Mouse (Mus musculus): ENCODE data around the gene Telo2. TPM values are rescaled to one million over a fixed set of nuclear protein-coding genes. Genes with fewer than 3 reads are reported as not detected.

Gene Telo2
- total and polyA plus RNA-seq, 3 experiments = 25.5 to 34.9 (median 28.4) TPM

GRCm38 (mm10) chr17:25076906-25077305 is 38.9 kb downstream of the Telo2 start:
- no peak overlapping the region for H3K4me3 ChIP-seq (replicated peaks in 1 of 3; ENCODE audit: low read depth in 2 of 3, low read length in 2 of 3, poor library complexity in 1 of 3)
- dilution Hi-C loops (cut with MboI; ENCODE audit: extremely low pct_ligation_motif_present, extremely low pct_unique_long_range_greater_than_20kb, low sequenced_read_pairs) (no loop called here), in situ Hi-C loops (cut with MboI; ENCODE audit: low pct_ligation_motif_present, low pct_unique_long_range_greater_than_20kb, low sequenced_read_pairs) (no loop called here)
- H3K79me2 ChIP-seq (replicated peaks; ENCODE audit: control insufficient read depth, extremely low read depth, insufficient read depth, poor library complexity, severe bottlenecking) = no peaks in the 10 kb centered on the region
- no peak overlapping the region for H3K27ac ChIP-seq (ENCODE audit: insufficient read depth, low read depth)
- 0 out of 4 replicates have a peak, but pooled peaks cover 0 to 4% of the 10 kb centered on the region in 2 experiments for H3K4me1 ChIP-seq (ENCODE audit: control insufficient read depth in 1 of 2, insufficient read depth in 2 of 2)
- H3K4me2 ChIP-seq (ENCODE audit: insufficient read depth, low read depth, poor library complexity, severe bottlenecking) = no peak overlapping the region
- H3K9ac ChIP-seq (ENCODE audit: insufficient read depth, low read depth) = no peak overlapping the region
- DNase-seq (ENCODE audit: extremely low read depth) = no peak
- H3K27me3 ChIP-seq (replicated peaks) = no peaks in the 10 kb centered on the region
- peaks cover 15 to 89% of the 10 kb centered on the region in 2 experiments for H3K36me3 ChIP-seq (replicated peaks in 1 of 2; ENCODE audit: control insufficient read depth in 1 of 2, insufficient read depth in 1 of 2, low read length in 1 of 2)
- no peaks in the 10 kb centered on the region for H3K9me3 ChIP-seq (replicated peaks; ENCODE audit: low read length)
- TF ChIP-seq MXI1 (IDR thresholded peaks at IDR 0.05; ENCODE audit: low read depth, low read length) = no peak
- TF ChIP-seq MAX (IDR thresholded peaks at IDR 0.05; ENCODE audit: low read length) = no peak
- no peak for TF ChIP-seq TBP (conservative IDR thresholded peaks at IDR 0.05; ENCODE audit: low read depth, low read length)
- no peak for TF ChIP-seq MYC (IDR thresholded peaks at IDR 0.05; ENCODE audit: low read depth, low read length)
- TF ChIP-seq MEF2A (IDR thresholded peaks at IDR 0.05; ENCODE audit: borderline replicate concordance, low read depth, low read length) = no peak
- no peak for TF ChIP-seq GABPA (IDR thresholded peaks at IDR 0.05; ENCODE audit: insufficient replicate concordance, low read depth, low read length)
- no peak for TF ChIP-seq PAX5 (IDR thresholded peaks at IDR 0.05; ENCODE audit: low read length)

- H3K36me3 ChIP-seq (replicated peaks in 1 of 2; ENCODE audit: control insufficient read depth in 1 of 2, insufficient read depth in 1 of 2, low read length in 1 of 2) = peaks cover 27 to 92% of the 10 kb centered on the region in 2 experiments
- no peaks in the 10 kb centered on the region for H3K79me2 ChIP-seq (replicated peaks; ENCODE audit: control insufficient read depth, extremely low read depth, insufficient read depth, poor library complexity, severe bottlenecking)
- dilution Hi-C loops (cut with MboI; ENCODE audit: extremely low pct_ligation_motif_present, extremely low pct_unique_long_range_greater_than_20kb, low sequenced_read_pairs) (no loop called here), in situ Hi-C loops (cut with MboI; ENCODE audit: low pct_ligation_motif_present, low pct_unique_long_range_greater_than_20kb, low sequenced_read_pairs) (no loop called here)
- H3K27me3 ChIP-seq (replicated peaks) = no peaks in the 10 kb centered on the region
- H3K9ac ChIP-seq (ENCODE audit: insufficient read depth, low read depth) = no peak overlapping the region
- H3K4me3 ChIP-seq (replicated peaks in 1 of 3; ENCODE audit: low read depth in 2 of 3, low read length in 2 of 3, poor library complexity in 1 of 3) = no peak overlapping the region
- H3K4me2 ChIP-seq (ENCODE audit: insufficient read depth, low read depth, poor library complexity, severe bottlenecking) = no peak overlapping the region
- H3K4me1 ChIP-seq (ENCODE audit: control insufficient read depth in 1 of 2, insufficient read depth in 2 of 2) = peaks cover 0 to 21% of the 10 kb centered on the region in 2 experiments; a peak in 3 of 4 replicates
- no peaks in the 10 kb centered on the region for H3K9me3 ChIP-seq (replicated peaks; ENCODE audit: low read length)
- H3K27ac ChIP-seq (ENCODE audit: insufficient read depth, low read depth) = no peak overlapping the region
- no peak for TF ChIP-seq NELFE (IDR thresholded peaks at IDR 0.05; ENCODE audit: low read depth, low read length)
- TF ChIP-seq ETS1 (conservative IDR thresholded peaks at IDR 0.05; ENCODE audit: low read depth, low read length) = no peak
- no peak for TF ChIP-seq ZKSCAN1 (IDR thresholded peaks at IDR 0.05; ENCODE audit: borderline replicate concordance, low read depth, low read length)
- TF ChIP-seq MEF2A (IDR thresholded peaks at IDR 0.05; ENCODE audit: borderline replicate concordance, low read depth, low read length) = no peak
- no peak for TF ChIP-seq ZNF384 (IDR thresholded peaks at IDR 0.05; ENCODE audit: low read depth, low read length)
- TF ChIP-seq HCFC1 (IDR thresholded peaks at IDR 0.05; ENCODE audit: low read depth, low read length) = no peak
- no peak for DNase-seq (ENCODE audit: extremely low read depth)
These were observed 47.1 kb downstream of the Telo2 start for GRCm38 (mm10) chr17:25068690-25069089.

- in situ Hi-C loops (cut with MboI; ENCODE audit: low pct_ligation_motif_present, low pct_unique_long_range_greater_than_20kb, low sequenced_read_pairs) (no loop called here), dilution Hi-C loops (cut with MboI; ENCODE audit: extremely low pct_ligation_motif_present, extremely low pct_unique_long_range_greater_than_20kb, low sequenced_read_pairs) (no loop called here)
- H3K27me3 ChIP-seq (replicated peaks) = no peaks in the 10 kb centered on the region
- peaks cover 5 to 28% of the 10 kb centered on the region in 2 experiments; a peak in 3 of 4 replicates for H3K4me1 ChIP-seq (ENCODE audit: control insufficient read depth in 1 of 2, insufficient read depth in 2 of 2)
- TF ChIP-seq IRF4 (IDR thresholded peaks at IDR 0.05; ENCODE audit: low read depth, low read length) (no peak), SIN3A (IDR thresholded peaks at IDR 0.05; ENCODE audit: low read length) (no peak), MAFK (IDR thresholded peaks at IDR 0.05; ENCODE audit: insufficient replicate concordance, low read length) (no peak), CHD2 (IDR thresholded peaks at IDR 0.05; ENCODE audit: low read length) (no peak), ETS1 (conservative IDR thresholded peaks at IDR 0.05; ENCODE audit: low read depth, low read length) (no peak), ZC3H11A (IDR thresholded peaks at IDR 0.05; ENCODE audit: low read depth, low read length) (no peak), ELF1 (IDR thresholded peaks at IDR 0.05; ENCODE audit: low read depth, low read length) (no peak), JUND (conservative IDR thresholded peaks at IDR 0.05; ENCODE audit: low read depth, low read length) (no peak), GABPA (IDR thresholded peaks at IDR 0.05; ENCODE audit: insufficient replicate concordance, low read depth, low read length) (no peak), MAZ (IDR thresholded peaks at IDR 0.05; ENCODE audit: low read depth, low read length) (no peak), ZMIZ1 (IDR thresholded peaks at IDR 0.05; ENCODE audit: low read depth, low read length) (no peak), MXI1 (IDR thresholded peaks at IDR 0.05; ENCODE audit: low read depth, low read length) (no peak)
- H3K79me2 ChIP-seq (replicated peaks; ENCODE audit: control insufficient read depth, extremely low read depth, insufficient read depth, poor library complexity, severe bottlenecking) = no peaks in the 10 kb centered on the region
- no peak overlapping the region for H3K27ac ChIP-seq (ENCODE audit: insufficient read depth, low read depth)
- peaks cover 26 to 94% of the 10 kb centered on the region in 2 experiments for H3K36me3 ChIP-seq (replicated peaks in 1 of 2; ENCODE audit: control insufficient read depth in 1 of 2, insufficient read depth in 1 of 2, low read length in 1 of 2)
- DNase-seq (ENCODE audit: extremely low read depth) = no peak
- no peak overlapping the region for H3K4me3 ChIP-seq (replicated peaks in 1 of 3; ENCODE audit: low read depth in 2 of 3, low read length in 2 of 3, poor library complexity in 1 of 3)
- H3K9me3 ChIP-seq (replicated peaks; ENCODE audit: low read length) = no peaks in the 10 kb centered on the region
- H3K9ac ChIP-seq (ENCODE audit: insufficient read depth, low read depth) = no peak overlapping the region
- H3K4me2 ChIP-seq (ENCODE audit: insufficient read depth, low read depth, poor library complexity, severe bottlenecking) = no peak overlapping the region
These were observed 48.3 kb downstream of the Telo2 start for GRCm38 (mm10) chr17:25067442-25067851.

Data from CH12.LX (cell line).